Mouse (Mus musculus) layer of hippocampus, postnatal 14 days (tissue): Measurements from ENCODE around the gene Cutal. TPM values are rescaled to one million over a fixed set of nuclear protein-coding genes. Genes with fewer than 3 reads are reported as not detected.
A peak's percentile ranks its signal among the peaks of the same experiment; 100 is the strongest.

ENCODE experiments used
- DNase-seq, 2 experiments: peaks; one replicate each; pipeline ENCODE4 v3.0.0; 2021 to 2022; ENCODE audit warnings: low spot score in 2 of 2, mixed read lengths in 1 of 2
- total RNA-seq, 2 experiments: library from RNA; stranded (reverse); gene quantifications; 2 replicates each; pipeline ENCODE4 v1.2.3; 2021

Gene Cutal
- total RNA-seq, 2 experiments from 2014 or later: 0.65 to 1.0 TPM

DNA sequence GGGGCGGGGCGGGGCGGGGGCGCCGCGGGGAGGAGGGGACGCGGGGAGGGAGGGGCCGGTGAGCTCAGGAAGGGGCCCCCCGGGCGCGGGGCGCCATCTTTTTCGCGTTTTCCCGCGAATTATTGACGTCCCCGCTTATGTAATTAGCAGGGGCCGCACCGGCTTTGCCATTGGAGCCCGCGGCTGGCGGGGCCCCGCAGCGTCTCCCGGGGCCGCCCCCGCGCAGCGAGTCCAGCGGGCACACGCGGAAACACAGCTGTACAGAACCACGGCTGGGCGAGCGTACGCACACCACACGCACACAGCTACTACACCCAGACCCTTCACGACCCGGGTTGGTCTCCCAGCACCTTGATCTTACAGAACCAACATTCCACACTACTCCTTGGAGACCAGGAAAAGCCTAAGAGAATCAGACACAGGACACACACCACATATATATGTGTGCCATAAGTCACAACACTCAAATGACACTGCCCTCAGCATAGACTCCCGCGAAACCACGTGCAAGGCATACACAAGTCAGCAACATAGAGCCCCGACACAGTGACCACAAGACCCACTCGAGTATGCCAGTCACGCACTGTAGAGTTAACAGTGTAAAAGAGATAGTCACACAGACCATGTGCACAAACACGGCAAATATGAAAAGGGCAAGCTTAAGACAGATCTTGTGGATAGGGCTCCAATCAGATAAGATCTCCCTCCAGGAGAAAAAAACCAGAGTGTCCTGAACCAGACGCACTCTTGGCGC lies 40.0 kb downstream of the Cutal start:
- peak in 1 of 2 experiments; percentile 18 for DNase-seq

DNA sequence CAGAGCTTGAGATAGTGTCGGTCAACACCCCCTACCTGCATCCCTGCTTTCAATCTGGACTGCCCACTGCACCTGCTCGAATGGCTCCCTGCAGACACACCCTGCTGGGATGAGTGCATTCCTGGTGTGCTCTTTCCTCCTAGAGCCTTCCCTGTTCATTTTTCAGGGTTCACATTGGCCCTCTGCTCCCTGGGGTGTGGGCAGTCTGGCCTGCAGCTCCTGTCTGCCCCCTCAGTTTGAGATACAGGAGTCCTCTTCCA lies 40.6 kb downstream of the Cutal start:
- no peak for DNase-seq

DNA sequence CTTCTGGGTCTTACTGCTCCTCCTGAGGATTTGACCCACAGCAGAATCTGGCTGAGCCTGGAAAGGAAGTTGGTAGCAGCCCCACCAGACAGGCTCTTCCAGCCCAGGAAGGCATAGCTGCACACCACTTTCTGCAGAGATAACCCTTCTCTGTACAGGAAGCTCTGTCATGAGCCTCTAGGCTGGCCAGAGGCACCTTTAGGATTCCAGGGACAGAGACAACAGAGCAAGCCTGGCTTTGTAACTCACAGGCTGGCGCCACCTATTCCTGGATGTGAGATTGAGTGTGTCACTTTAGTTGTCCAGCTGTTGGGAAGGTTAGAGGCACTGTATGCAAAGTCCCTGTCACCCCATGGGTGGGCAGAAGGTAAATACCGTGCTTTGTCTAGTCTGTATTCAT lies 40.9 kb downstream of the Cutal start:
- DNase-seq: no peak

DNA sequence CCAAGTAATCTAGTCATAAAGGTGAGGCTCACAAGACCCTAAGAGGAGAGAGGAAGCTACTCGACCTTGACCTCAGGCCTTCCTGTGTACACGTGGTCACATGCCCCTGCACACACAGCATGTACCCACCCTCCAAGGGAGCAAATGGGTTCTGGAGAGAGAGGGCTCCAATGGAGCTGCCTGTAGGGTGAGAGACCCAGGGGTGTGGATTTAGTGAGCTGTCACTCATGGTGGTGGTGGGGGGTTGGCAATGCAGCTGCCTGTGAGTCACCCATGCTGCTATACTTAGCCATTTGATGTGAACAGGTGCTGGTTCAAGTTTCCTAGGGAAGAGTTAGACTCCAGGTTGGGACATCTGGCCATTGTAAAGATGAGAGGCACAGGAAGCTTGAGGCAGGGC lies 45.9 kb downstream of the Cutal start:
- no peak for DNase-seq

DNA sequence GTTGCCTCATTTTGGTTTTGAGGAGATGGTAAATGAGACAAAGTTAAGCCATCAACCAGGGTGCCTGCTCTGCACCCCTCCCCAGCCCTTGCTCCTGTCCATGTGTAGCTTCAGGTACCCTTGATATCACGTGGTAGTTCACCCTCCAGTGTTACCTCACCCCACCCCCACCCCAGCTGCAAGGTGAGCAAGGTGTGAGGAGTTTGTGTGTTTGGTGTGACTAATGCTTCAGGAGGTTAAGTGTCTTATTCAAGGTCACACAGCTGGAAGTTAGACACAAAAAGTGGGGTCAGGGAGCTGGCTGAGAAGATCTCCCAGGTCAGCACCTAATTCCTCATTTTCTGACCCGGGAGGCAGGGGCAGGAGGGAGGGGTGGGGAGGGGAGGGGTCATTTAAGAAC lies 48.5 kb downstream of the Cutal start:
- no peak for DNase-seq

DNA sequence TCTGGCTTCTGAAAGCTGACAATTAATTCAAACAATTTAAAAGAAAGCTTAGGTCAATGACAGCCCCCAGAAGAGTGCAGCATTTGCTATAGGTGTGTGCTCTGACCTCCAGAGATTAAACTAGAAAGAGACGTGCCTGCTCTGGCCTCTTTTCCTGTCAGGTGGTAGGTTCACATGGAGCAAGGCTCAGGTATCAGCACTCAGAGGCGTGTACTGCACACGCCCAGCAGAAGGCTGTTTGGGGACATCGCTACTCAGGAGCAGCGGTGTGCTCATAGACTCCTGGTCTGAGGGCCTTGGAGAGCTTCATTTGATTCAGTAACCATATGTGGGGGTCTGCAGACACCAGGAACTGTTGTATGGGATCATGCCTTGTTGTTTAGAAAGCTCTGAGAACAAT lies 53.1 kb downstream of the Cutal start:
- no peak for DNase-seq

DNA sequence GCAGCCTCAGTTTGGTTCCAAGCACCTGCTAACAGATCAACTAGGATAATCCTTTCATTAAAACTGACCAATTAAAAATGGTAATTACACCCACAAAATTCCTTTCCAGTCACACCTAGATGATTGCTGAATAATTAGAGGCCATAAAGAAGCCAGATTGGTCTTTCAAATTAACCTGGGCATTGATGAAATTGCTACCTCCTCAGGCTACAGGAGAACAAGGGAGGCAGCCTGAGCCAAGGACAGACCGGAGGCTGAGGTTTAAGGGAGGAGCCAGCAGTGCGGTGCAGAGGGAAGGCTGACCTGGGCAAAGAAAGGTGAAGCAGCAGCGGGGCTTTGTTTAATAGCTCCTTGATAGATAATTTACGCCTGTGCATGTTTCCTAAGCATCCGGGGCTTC lies 63.3 kb downstream of the Cutal start:
- no peak for DNase-seq

DNA sequence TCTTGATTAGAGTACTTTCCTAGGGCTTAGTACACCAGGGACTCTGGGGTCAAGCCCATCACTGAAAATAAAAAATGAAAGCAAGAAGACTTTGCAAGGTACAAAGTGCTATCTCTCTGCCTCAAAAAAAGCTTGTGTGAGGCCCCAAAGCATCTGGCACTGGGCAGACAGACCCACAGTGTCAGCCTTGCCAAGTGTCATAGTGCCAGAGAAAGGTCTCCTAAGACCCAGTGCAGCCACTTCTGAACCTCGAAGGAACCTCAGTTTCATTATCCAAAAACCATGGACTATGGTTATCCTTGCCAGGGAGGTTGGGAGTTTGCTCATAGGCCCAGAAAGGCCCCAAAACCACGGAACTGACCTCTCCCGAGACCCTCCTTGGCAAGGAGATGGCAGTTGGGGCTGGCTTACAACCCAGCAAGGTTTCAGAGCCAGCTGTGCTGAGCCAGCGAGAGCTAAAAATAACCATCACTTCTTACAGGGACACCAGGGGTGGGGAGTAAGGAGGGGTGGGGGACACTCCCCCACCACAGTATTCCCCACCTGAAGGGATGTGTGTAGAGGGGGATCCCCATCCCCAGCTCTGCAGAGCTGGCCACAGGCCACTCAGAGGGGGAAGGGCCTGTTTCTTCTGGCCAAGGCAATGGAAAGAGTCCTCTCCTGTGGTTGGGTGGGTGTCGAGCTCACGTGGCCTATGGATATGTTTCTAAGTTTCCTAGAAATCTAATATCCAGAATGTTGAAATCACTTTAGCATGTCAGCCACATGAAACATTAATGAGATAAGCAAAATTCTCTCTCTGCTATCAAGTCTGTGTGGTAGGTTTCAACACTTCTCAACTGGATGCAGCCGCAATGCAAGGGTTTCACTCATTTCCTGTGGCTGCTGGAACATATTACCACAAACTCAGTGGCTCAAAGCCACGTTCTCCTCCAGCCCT lies 64.3 kb downstream of the Cutal start:
- no peak for DNase-seq

DNA sequence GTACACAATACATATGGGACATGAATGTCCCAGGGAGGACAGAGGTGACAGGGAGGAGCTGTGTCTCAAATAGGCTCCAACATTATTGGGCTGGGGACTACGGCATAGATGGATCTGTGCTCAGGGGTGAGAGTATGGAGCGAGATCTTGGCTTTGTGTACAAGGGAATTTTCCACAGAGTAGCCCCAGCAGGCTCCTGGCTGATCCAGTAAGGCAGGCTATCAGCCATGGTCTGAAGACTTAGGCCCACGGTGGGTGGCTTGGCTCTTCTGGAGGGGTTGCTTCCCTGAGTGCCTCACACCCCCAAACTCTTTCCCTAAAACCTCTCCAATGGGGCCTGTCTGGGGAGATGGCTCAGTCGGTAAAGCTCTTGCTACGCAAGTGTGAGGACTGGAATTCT lies 66.0 kb downstream of the Cutal start:
- DNase-seq: no peak

DNA sequence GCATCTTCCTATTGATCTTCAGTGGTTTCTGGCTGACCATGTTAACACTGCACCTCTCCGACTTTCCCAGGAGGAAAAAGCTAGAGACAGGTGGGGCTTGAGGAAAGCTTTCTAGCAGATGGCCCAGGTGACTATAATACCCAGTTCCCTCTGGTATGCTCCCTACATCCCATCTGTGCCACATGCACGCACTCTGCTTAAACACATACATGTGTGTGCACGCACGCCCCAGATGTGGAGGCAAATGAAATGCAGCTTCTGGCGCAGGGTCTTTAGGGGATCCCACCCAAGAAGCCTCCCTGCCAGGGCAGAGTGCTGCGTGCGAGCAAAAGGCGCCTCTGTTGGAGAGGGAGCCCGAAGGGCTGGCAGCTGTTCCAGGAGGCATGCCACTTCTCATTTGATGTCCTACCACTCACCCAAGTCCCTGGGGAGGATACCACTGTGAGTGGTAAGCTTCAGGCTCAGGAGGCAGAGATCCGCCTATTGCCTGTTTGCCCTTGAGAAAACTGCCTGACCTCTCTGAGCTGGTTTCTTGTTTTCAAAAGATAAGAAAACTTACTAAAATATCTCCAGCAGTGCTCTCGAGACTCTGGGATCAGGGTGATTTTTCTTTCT lies 67.0 kb downstream of the Cutal start:
- no peak for DNase-seq

Other genes with a start within 250 kb of the Cutal start
- 100 to 1,000 TPM; 106 to 107 TPM for gene Gapvd1, start 119.2 kb upstream of the Cutal start, total RNA-seq
- 100 to 1,000 TPM; 278 to 351 TPM for gene Hspa5, start 102.4 kb upstream of the Cutal start, total RNA-seq
- 10 to 100 TPM; 22.7 to 28.5 TPM for gene Rabepk, start 74.5 kb upstream of the Cutal start, total RNA-seq
- gene Fbxw2, start 48.1 kb upstream of the Cutal start, total RNA-seq: 10 to 100 TPM; 87.7 to 88.8 TPM
- not detected for gene Gm34653, start 41.4 kb upstream of the Cutal start, total RNA-seq
- 10 to 100 TPM; 37.3 to 42.7 TPM for gene Psmd5, start 572 bp downstream of the Cutal start, total RNA-seq
- 1 to 10 TPM; 1.0 to 2.2 TPM for gene Phf19, start 39.6 kb downstream of the Cutal start, total RNA-seq
- 1 to 10 TPM; 1.1 to 3.0 TPM for gene Traf1, start 87.4 kb downstream of the Cutal start, total RNA-seq
- gene Hc, start 187.0 kb downstream of the Cutal start, total RNA-seq: under 1 TPM; 0.18 to 0.67 TPM
- under 1 TPM; 0.21 to 0.52 TPM for gene AI182371, start 227.1 kb downstream of the Cutal start, total RNA-seq
- 10 to 100 TPM; 10.5 to 12.4 TPM for gene Cntrl, start 235.1 kb downstream of the Cutal start, total RNA-seq